Mouse (Mus musculus): ENCODE measurements at regions not wholly inside any gene's neighbourhood (a gene's known extent, or its start where the extent isn't known, plus 50 kb on each side); places are given as distances from the start of the nearest gene placed in this dataset.
"Not testable (repeated sequence)": the region's sequence is repeated elsewhere in the genome, so short reads cannot be mapped to it uniquely, and the experiment has no call there.

- no peak for DNase-seq (ENCODE audit: low spot score)
These were observed 174.5 kb downstream of the Dhx15 start for GRCm38 (mm10) chr5:52015786-52016185.

- DNase-seq (ENCODE audit: low spot score) = no peak
These were observed 179.9 kb downstream of the Dhx15 start for GRCm38 (mm10) chr5:52010426-52010825.

- DNase-seq (ENCODE audit: low spot score) = no peak
These were observed 181.4 kb downstream of the Dhx15 start for GRCm38 (mm10) chr5:52008942-52009341.

GRCm38 (mm10) chr5:52006843-52007242 lies 183.5 kb downstream of the Dhx15 start:
- DNase-seq (ENCODE audit: low spot score) = no peak

GRCm38 (mm10) chr5:51990847-51991610 lies 199.3 kb downstream of the Dhx15 start:
- DNase-seq (ENCODE audit: low spot score) = peak; percentile 42

GRCm38 (mm10) chr5:51989396-51989795 lies 200.9 kb downstream of the Dhx15 start:
- DNase-seq (ENCODE audit: low spot score) = peak; percentile 51

- no peak for DNase-seq (ENCODE audit: low spot score)
These were observed 201.4 kb downstream of the Dhx15 start for GRCm38 (mm10) chr5:51988913-51989312.

GRCm38 (mm10) chr5:51984966-51985365 lies 205.3 kb downstream of the Dhx15 start:
- no peak for DNase-seq (ENCODE audit: low spot score)

- DNase-seq (ENCODE audit: low spot score) = no peak
These were observed 207.5 kb downstream of the Dhx15 start for GRCm38 (mm10) chr5:51982780-51983179.

- no peak for DNase-seq (ENCODE audit: low spot score)
These were observed 209.4 kb downstream of the Dhx15 start for GRCm38 (mm10) chr5:51980901-51981300.

GRCm38 (mm10) chr5:51952499-51952898 lies 237.8 kb downstream of the Dhx15 start:
- no peak for DNase-seq (ENCODE audit: low spot score)

GRCm38 (mm10) chr5:51949996-51950395 lies 240.3 kb downstream of the Dhx15 start:
- DNase-seq (ENCODE audit: low spot score) = no peak

- DNase-seq (ENCODE audit: low spot score) = no peak
These were observed 244.3 kb downstream of the Dhx15 start for GRCm38 (mm10) chr5:51946062-51946461.

- not testable (repeated sequence) for DNase-seq (ENCODE audit: low spot score)
These were observed 248.4 kb downstream of the Dhx15 start for GRCm38 (mm10) chr5:51941925-51942291.

GRCm38 (mm10) chr5:51941255-51941924 lies 248.9 kb downstream of the Dhx15 start:
- DNase-seq (ENCODE audit: low spot score) = no peak

GRCm38 (mm10) chr5:51938845-51939244 lies 251.5 kb downstream of the Dhx15 start:
- no peak for DNase-seq (ENCODE audit: low spot score)

GRCm38 (mm10) chr5:51937320-51937719 lies 253.0 kb downstream of the Dhx15 start:
- DNase-seq (ENCODE audit: low spot score) = no peak

GRCm38 (mm10) chr5:51935391-51936354 lies 254.6 kb downstream of the Dhx15 start:
- DNase-seq (ENCODE audit: low spot score) = no peak

- no peak for DNase-seq (ENCODE audit: low spot score)
These were observed 255.4 kb downstream of the Dhx15 start for GRCm38 (mm10) chr5:51934910-51935309.

- no peak for DNase-seq (ENCODE audit: low spot score)
These were observed 257.0 kb downstream of the Dhx15 start for GRCm38 (mm10) chr5:51933331-51933730.

- DNase-seq (ENCODE audit: low spot score) = no peak
These were observed 259.9 kb downstream of the Dhx15 start for GRCm38 (mm10) chr5:51930416-51930815.

- DNase-seq (ENCODE audit: low spot score) = no peak
These were observed 261.5 kb downstream of the Dhx15 start for GRCm38 (mm10) chr5:51928801-51929200.

All from retina, embryonic 14.5 days (tissue).